Mouse (Mus musculus) kidney, embryonic 16.5 days (tissue): ENCODE measurements around the gene Slc35f4. TPM values are rescaled to one million over a fixed set of nuclear protein-coding genes. Genes with fewer than 3 reads are reported as not detected.

Source experiments
- ATAC-seq: fragments of 200-750 bp; cut with Nextera tagmentation; 2 replicates; pipeline ENCODE4 v1.8.0; 2017; ENCODE audit warnings: moderate TSS enrichment; ENCODE audit not compliant: low FRiP score, low TSS enrichment
- H3K27ac ChIP-seq: fragments of 300-500 bp; sonication (generic); 2 replicates; pipeline ENCODE4 v1.5.1; 2014; ENCODE audit warnings: low read length
- H3K27me3 ChIP-seq: fragments of 300-500 bp; sonication (generic); 2 replicates; pipeline ENCODE4 v1.6.1; 2014; ENCODE audit warnings: low read length, control low read depth, mixed read lengths; ENCODE audit not compliant: insufficient read depth
- H3K36me3 ChIP-seq: fragments of 300-500 bp; sonication (generic); 2 replicates; pipeline ENCODE4 v1.6.1; 2014; ENCODE audit warnings: low read length, control low read depth, mixed read lengths; ENCODE audit not compliant: insufficient read depth
- H3K4me1 ChIP-seq: fragments of 300-500 bp; sonication (generic); 2 replicates; pipeline ENCODE4 v1.6.1; 2014; ENCODE audit warnings: low read length, control low read depth, mixed read lengths; ENCODE audit not compliant: insufficient read depth
- H3K4me2 ChIP-seq: fragments of 300-500 bp; sonication (generic); replicated peaks from 2 replicates; pipeline ENCODE4 v1.6.1; 2014; ENCODE audit warnings: low read depth, low read length
- H3K4me3 ChIP-seq: fragments of 300-500 bp; sonication (generic); 2 replicates; pipeline ENCODE4 v1.5.1; 2014; ENCODE audit warnings: mild to moderate bottlenecking, low read length
- H3K9ac ChIP-seq: fragments of 300-500 bp; sonication (generic); replicated peaks from 2 replicates; pipeline ENCODE4 v1.6.1; 2014; ENCODE audit warnings: low read length
- H3K9me3 ChIP-seq: fragments of 300-500 bp; sonication (generic); 2 replicates; pipeline ENCODE4 v1.6.1; 2016; ENCODE audit warnings: low read length, control low read depth
- WGBS: fragments of 180-500 bp; shearing (Covaris S2); extraction: QIAGEN DNeasy Blood & Tissue Kit; methylation state at CpG from one replicate; pipeline ENCODE4 v1.1.7; 2014; 5-methylcytosine and 5-hydroxymethylcytosine counted together
- polyA plus RNA-seq: library from polyadenylated mRNA; unstranded; fragments of >200 nt; fragmentation: Nextera tagmentation; extraction: Ambion mirVana; gene quantifications from 2 replicates; pipeline ENCODE4 v1.2.1, GENCODE M21; 2015

The Slc35f4 gene
- polyA plus RNA-seq, 1 experiment from 2014 or later, result not detected

GRCm38 (mm10) chr14:49313376-49313775 is 212.5 kb downstream of the Slc35f4 start:
- no peak overlapping the region for H3K4me2 ChIP-seq

GRCm38 (mm10) chr14:49311548-49311947 is 214.3 kb downstream of the Slc35f4 start:
- Histone ChIP-seq H3K36me3 (no peaks in the 10 kb centered on the region), H3K4me2 (no peak overlapping the region), H3K27me3 (no peaks in the 10 kb centered on the region), H3K4me1 (peaks cover 8% of the 10 kb centered on the region; the same call in 1 of the 2 replicates), H3K9ac (no peak overlapping the region), H3K27ac (no peak overlapping the region), H3K9me3 (no peaks in the 10 kb centered on the region), H3K4me3 (no peak overlapping the region)
- no peak for ATAC-seq
- 72% methylated on average over 1 of the region's 1 CpGs for WGBS

More at GRCm38 (mm10) chr14:49313376-49313775, 212.5 kb downstream of the Slc35f4 start:
- WGBS, result 66% methylated on average over 8 of the region's 8 CpGs
- H3K9ac ChIP-seq, result no peak overlapping the region
- H3K27ac ChIP-seq, result no peak overlapping the region
- H3K4me1 ChIP-seq, result peaks cover 8% of the 10 kb centered on the region; the same call in 1 of the 2 replicates
- ATAC-seq, result no peak
- no peaks in the 10 kb centered on the region for H3K9me3 ChIP-seq
- no peaks in the 10 kb centered on the region for H3K27me3 ChIP-seq
- H3K4me3 ChIP-seq, result no peak overlapping the region
- H3K36me3 ChIP-seq, result no peaks in the 10 kb centered on the region

- Histone ChIP-seq H3K27me3 (no peaks in the 10 kb centered on the region), H3K4me2 (no peak overlapping the region), H3K9ac (no peak overlapping the region), H3K27ac (no peak overlapping the region), H3K9me3 (no peaks in the 10 kb centered on the region), H3K36me3 (no peaks in the 10 kb centered on the region), H3K4me3 (no peak overlapping the region), H3K4me1 (peaks cover 8% of the 10 kb centered on the region; the same call in 1 of the 2 replicates)
- no peak for ATAC-seq
- 64% methylated on average over 5 of the region's 5 CpGs for WGBS
Observed at GRCm38 (mm10) chr14:49311091-49311492, 214.8 kb downstream of the Slc35f4 start.

GRCm38 (mm10) chr14:49309670-49310069 is 216.2 kb downstream of the Slc35f4 start:
- 76% methylated on average over 2 of the region's 2 CpGs for WGBS
- Histone ChIP-seq H3K27me3 (no peaks in the 10 kb centered on the region), H3K4me1 (peaks cover 8% of the 10 kb centered on the region; the same call in 1 of the 2 replicates), H3K27ac (no peak overlapping the region), H3K9ac (no peak overlapping the region), H3K9me3 (no peaks in the 10 kb centered on the region), H3K4me2 (no peak overlapping the region), H3K4me3 (no peak overlapping the region), H3K36me3 (no peaks in the 10 kb centered on the region)
- no peak for ATAC-seq

- H3K9ac ChIP-seq, result no peak overlapping the region
- no peaks in the 10 kb centered on the region for H3K27me3 ChIP-seq
- ATAC-seq, result no peak
- no peaks in the 10 kb centered on the region for H3K36me3 ChIP-seq
- no peak overlapping the region for H3K4me2 ChIP-seq
- WGBS, result 71% methylated on average over 1 of the region's 1 CpGs
- H3K4me1 ChIP-seq, result peaks cover 3% of the 10 kb centered on the region; the same call in 1 of the 2 replicates
- no peaks in the 10 kb centered on the region for H3K9me3 ChIP-seq
- H3K4me3 ChIP-seq, result no peak overlapping the region
- no peak overlapping the region for H3K27ac ChIP-seq
Observed at GRCm38 (mm10) chr14:49308591-49308990, 217.3 kb downstream of the Slc35f4 start.

DNA sequence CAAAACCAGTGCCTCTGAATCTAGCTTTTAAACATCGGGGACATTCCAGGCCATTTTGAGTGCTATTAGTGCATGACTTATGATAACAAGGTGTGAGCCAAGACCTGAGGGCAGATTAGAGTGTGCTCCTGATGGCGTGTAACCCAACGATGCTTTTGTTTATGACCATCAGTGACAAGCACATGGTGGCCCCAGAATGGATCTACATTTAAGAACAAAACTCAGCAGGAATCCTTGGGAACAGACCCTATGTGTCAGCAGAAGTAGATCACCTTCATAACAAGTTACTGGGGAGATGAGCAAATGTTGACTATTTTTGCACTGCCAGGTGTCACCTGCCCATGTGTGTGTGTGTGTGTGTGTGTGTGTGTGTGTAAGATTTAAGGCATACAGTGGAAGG is 218.0 kb downstream of the Slc35f4 start:
- Histone ChIP-seq H3K4me1 (no peaks in the 10 kb centered on the region), H3K4me3 (no peak overlapping the region), H3K4me2 (no peak overlapping the region), H3K27ac (no peak overlapping the region), H3K9me3 (no peaks in the 10 kb centered on the region), H3K36me3 (no peaks in the 10 kb centered on the region), H3K27me3 (no peaks in the 10 kb centered on the region), H3K9ac (no peak overlapping the region)
- ATAC-seq, result no peak
- WGBS, result 80% methylated on average over 3 of the region's 3 CpGs

DNA sequence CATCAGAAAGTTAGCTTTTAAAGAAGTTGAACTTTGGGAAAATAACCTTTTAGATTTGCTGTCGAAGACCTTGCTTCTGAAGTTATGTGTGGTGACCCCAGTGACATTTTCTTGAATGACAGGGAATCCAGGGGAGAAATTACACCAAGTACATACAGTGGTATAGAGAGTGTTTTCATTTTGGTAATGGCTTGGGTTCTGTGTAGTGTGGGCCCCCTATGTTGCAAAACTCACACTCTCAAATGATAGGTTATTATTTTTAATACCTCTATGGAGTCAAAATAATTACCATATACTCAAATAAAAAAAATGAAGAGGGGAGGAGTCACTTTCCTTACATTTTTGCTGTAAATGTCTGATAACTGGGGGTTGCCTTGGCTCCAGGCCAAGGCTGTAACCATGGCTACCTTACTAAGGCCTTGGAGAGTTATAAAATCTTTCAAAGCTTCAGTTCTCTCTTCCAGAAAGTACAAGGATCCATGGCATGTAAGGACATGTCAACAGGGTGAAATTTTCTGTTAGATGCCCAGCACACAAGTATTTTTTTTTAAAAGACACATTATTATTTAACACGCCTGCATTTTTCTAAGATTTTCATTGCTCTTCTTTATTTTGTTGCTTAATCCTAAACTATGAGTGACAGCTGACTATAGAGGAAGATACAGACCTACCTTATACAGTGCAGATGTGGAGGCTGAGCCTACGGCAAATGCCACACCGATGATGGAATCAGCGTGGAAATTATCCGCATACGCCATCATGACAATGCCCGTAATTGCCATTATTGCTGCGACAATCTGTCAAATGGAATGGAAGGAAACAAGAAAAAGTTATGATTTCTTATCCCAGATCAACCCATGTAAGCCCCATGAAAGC is 220.1 kb downstream of the Slc35f4 start:
- WGBS, result 92% methylated on average over 9 of the region's 9 CpGs
- no peaks in the 10 kb centered on the region for H3K27me3 ChIP-seq
- no peak overlapping the region for H3K4me3 ChIP-seq
- H3K4me1 ChIP-seq, result no peaks in the 10 kb centered on the region
- H3K9ac ChIP-seq, result no peak overlapping the region
- ATAC-seq, result no peak
- no peaks in the 10 kb centered on the region for H3K9me3 ChIP-seq
- H3K36me3 ChIP-seq, result no peaks in the 10 kb centered on the region
- H3K4me2 ChIP-seq, result no peak overlapping the region
- H3K27ac ChIP-seq, result no peak overlapping the region

DNA sequence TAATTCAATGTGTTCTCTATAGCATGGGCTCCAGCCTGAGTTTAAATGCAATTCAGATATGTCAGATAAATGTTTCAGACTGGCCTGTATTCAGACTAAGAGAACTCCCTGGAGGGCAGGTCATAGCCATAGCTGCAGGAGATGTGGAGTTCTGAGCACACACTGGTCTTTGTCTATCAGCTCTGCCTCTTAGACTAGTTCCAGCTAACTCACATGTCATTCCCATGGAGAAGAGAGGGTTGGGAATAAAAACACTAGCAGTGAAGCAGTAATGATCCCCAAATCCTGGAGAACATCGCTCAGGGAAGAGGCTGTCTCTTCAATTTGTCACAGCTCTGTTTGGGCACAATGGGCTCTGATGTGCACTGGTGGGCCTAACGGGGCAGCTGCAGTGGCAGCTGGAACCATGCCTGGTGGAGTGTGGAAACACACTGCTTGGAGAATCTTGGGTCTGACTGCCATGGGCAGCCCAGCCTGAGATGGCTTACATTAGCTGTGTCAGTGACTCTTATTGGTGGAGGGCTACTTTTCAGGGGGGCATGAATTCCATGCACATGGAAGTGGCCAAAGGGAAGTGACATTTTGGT is 223.5 kb downstream of the Slc35f4 start:
- Histone ChIP-seq H3K27ac (no peak overlapping the region), H3K9ac (no peak overlapping the region), H3K4me1 (no peaks in the 10 kb centered on the region), H3K36me3 (no peaks in the 10 kb centered on the region), H3K4me3 (no peak overlapping the region), H3K27me3 (no peaks in the 10 kb centered on the region), H3K9me3 (no peaks in the 10 kb centered on the region), H3K4me2 (no peak overlapping the region)
- WGBS, result 84% methylated on average over 2 of the region's 2 CpGs
- ATAC-seq, result no peak

DNA sequence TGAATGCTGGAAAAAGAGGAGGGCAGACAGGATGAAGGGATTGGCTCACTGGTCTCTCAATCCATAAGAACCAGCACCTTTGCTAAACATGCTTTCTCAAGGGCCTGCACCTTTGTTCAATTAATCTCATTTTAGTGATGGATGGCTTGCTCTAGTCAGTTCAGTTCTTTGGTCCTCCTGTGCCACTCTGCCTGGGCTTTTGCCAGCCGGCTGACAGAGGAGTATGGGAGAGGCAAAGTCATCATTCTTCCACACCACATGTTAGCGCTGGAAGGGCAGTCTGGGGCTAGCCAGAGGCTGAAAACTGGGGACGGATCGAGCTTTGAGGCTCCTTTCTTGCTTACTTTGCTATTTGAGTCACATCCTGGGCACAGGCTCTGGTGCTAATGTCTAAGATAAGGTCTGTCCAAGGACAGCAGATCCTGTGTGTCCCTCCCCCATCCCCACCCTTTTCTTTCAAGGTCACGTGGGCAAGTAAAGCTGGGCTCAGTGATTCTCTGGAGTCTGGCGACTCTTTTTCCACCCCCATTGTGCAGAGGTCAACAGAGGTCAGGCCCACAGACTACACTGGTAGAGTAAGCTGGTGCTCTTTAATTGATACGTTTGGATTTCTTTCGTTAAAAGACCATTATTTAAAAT is 224.7 kb downstream of the Slc35f4 start:
- H3K4me3 ChIP-seq, result no peak overlapping the region
- no peaks in the 10 kb centered on the region for H3K4me1 ChIP-seq
- H3K27ac ChIP-seq, result no peak overlapping the region
- H3K27me3 ChIP-seq, result no peaks in the 10 kb centered on the region
- H3K4me2 ChIP-seq, result no peak overlapping the region
- no peaks in the 10 kb centered on the region for H3K9me3 ChIP-seq
- no peak overlapping the region for H3K9ac ChIP-seq
- H3K36me3 ChIP-seq, result no peaks in the 10 kb centered on the region
- 54% methylated on average over 8 of the region's 8 CpGs for WGBS
- ATAC-seq, result no peak
